In the genomic region with DNA sequence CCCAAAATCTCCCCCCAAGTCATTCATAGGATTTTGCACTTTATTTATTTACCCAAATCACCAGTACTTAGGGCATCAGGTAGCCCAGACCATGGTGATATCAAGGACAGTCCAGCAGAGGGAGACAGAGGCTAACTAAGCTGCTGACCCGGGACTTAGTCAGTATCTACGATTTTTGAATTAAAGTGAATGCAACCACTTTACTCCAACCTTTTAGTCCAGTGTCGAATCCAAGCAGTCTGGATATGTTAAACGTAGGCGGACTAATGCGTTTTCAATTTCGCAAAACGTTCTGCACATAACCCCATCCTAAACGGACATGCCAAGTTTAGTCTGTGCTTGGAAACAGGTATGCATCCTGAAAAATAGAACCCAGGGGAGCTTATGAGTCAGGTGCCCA, we compare ENCODE assay signal across 8 mouse cellular contexts. TPM values are rescaled to one million over a fixed set of nuclear protein-coding genes. Genes with fewer than 3 reads are reported as not detected.
DNase-seq lines count a peak whose midpoint lies in the region; ATAC-seq and TF ChIP-seq lines count a peak whose summit lies in the region.

No protein-coding gene starts in this region.

- 8% methylated on average over 9 of the region's 9 CpGs for WGBS in bone marrow, adult 2 months
- WGBS in embryonic facial prominence, embryonic 13.5 days, result 3% methylated on average over 9 of the region's 9 CpGs
- WGBS in heart, embryonic 12.5 days, result 5% methylated on average over 9 of the region's 9 CpGs
- 6% methylated on average over 9 of the region's 9 CpGs for WGBS in limb, embryonic 15.5 days
- WGBS in neural tube, embryonic 13.5 days, result 7% methylated on average over 9 of the region's 9 CpGs

- H3K36me3 ChIP-seq in embryonic facial prominence, embryonic 13.5 days, result no peaks in the 10 kb centered on the region
- no peaks in the 10 kb centered on the region for H3K36me3 ChIP-seq in heart, embryonic 12.5 days
- H3K36me3 ChIP-seq in limb, embryonic 15.5 days, result no peaks in the 10 kb centered on the region
- H3K36me3 ChIP-seq in neural tube, embryonic 13.5 days, result no peaks in the 10 kb centered on the region

- peak; percentile 36; the same call in 1 of the 2 replicates for TF ChIP-seq CTCF in bone marrow, adult 2 months (IDR thresholded peaks at IDR 0.05; ENCODE audit: control insufficient read depth, insufficient read depth, low read length)

- peak; percentile 77 for DNase-seq in ES-CJ7 (ENCODE audit: low read depth, low spot score)
- peak; percentile 68 for DNase-seq in kidney, adult 9 months
- no peak for DNase-seq in spleen, postnatal 14 days (ENCODE audit: low spot score in 2 of 2)

- no peak; the same call in 1 of the 2 replicates for ATAC-seq in embryonic facial prominence, embryonic 13.5 days (ENCODE audit: insufficient number of reproducible peaks, insufficient read depth, low FRiP score, low TSS enrichment, low read depth)
- ATAC-seq in heart, embryonic 12.5 days (ENCODE audit: insufficient number of reproducible peaks, low FRiP score), result no peak
- no peak for ATAC-seq in limb, embryonic 15.5 days (ENCODE audit: insufficient number of reproducible peaks, low FRiP score, low TSS enrichment, low read depth)
- no peak for ATAC-seq in neural tube, embryonic 13.5 days (ENCODE audit: low read depth)

- no peak overlapping the region for H3K27ac ChIP-seq in bone marrow, adult 2 months (ENCODE audit: control insufficient read depth, insufficient read depth, low read depth, low read length, poor library complexity)
- no peak overlapping the region for H3K27ac ChIP-seq in embryonic facial prominence, embryonic 13.5 days
- no peak overlapping the region for H3K27ac ChIP-seq in heart, embryonic 12.5 days (ENCODE audit: poor library complexity, severe bottlenecking)
- no peak overlapping the region for H3K27ac ChIP-seq in limb, embryonic 15.5 days
- H3K27ac ChIP-seq in neural tube, embryonic 13.5 days (replicated peaks), result no peak overlapping the region

- no peak overlapping the region for H3K4me3 ChIP-seq in bone marrow, adult 2 months (replicated peaks; ENCODE audit: control insufficient read depth, low read depth, low read length)
- peak overlapping the region; percentile 64 for H3K4me3 ChIP-seq in embryonic facial prominence, embryonic 13.5 days
- H3K4me3 ChIP-seq in heart, embryonic 12.5 days, result peak overlapping the region; percentile 65
- peak overlapping the region; percentile 67; the same call in 1 of the 2 replicates for H3K4me3 ChIP-seq in limb, embryonic 15.5 days
- peak overlapping the region; percentile 67 for H3K4me3 ChIP-seq in neural tube, embryonic 13.5 days

- peak overlapping the region; percentile 98; the same call in 1 of the 2 replicates for H3K4me2 ChIP-seq in embryonic facial prominence, embryonic 13.5 days
- H3K4me2 ChIP-seq in heart, embryonic 12.5 days, result peak overlapping the region; percentile 89
- H3K4me2 ChIP-seq in limb, embryonic 15.5 days, result peak overlapping the region; percentile 99
- H3K4me2 ChIP-seq in neural tube, embryonic 13.5 days, result peak overlapping the region; percentile 88

- peaks cover 47% of the 10 kb centered on the region for H3K27me3 ChIP-seq in embryonic facial prominence, embryonic 13.5 days
- H3K27me3 ChIP-seq in heart, embryonic 12.5 days (replicated peaks), result peaks cover 25% of the 10 kb centered on the region
- peaks cover 24% of the 10 kb centered on the region for H3K27me3 ChIP-seq in limb, embryonic 15.5 days
- peaks cover 33% of the 10 kb centered on the region for H3K27me3 ChIP-seq in neural tube, embryonic 13.5 days

- no peaks in the 10 kb centered on the region for H3K4me1 ChIP-seq in bone marrow, adult 2 months (ENCODE audit: control insufficient read depth, insufficient read depth, low read length)
- H3K4me1 ChIP-seq in embryonic facial prominence, embryonic 13.5 days, result peaks cover 13% of the 10 kb centered on the region
- peaks cover 15% of the 10 kb centered on the region for H3K4me1 ChIP-seq in heart, embryonic 12.5 days (replicated peaks)
- peaks cover 21% of the 10 kb centered on the region for H3K4me1 ChIP-seq in limb, embryonic 15.5 days
- peaks cover 19% of the 10 kb centered on the region for H3K4me1 ChIP-seq in neural tube, embryonic 13.5 days (replicated peaks)

- no peak overlapping the region for H3K9ac ChIP-seq in embryonic facial prominence, embryonic 13.5 days
- H3K9ac ChIP-seq in heart, embryonic 12.5 days, result no peak overlapping the region
- no peak overlapping the region for H3K9ac ChIP-seq in limb, embryonic 15.5 days
- H3K9ac ChIP-seq in neural tube, embryonic 13.5 days, result 0 out of 2 replicates have a peak overlapping the region, but pooled peaks have one; percentile 79

- TF ChIP-seq POLR2A in bone marrow, adult 2 months (IDR thresholded peaks at IDR 0.05; ENCODE audit: borderline replicate concordance, control insufficient read depth, low read depth, low read length), result no peak

- H3K9me3 ChIP-seq in embryonic facial prominence, embryonic 13.5 days, result no peaks in the 10 kb centered on the region
- 0 out of 2 replicates have a peak, but pooled peaks cover 6% of the 10 kb centered on the region for H3K9me3 ChIP-seq in heart, embryonic 12.5 days (replicated peaks)
- no peaks in the 10 kb centered on the region for H3K9me3 ChIP-seq in limb, embryonic 15.5 days
- H3K9me3 ChIP-seq in neural tube, embryonic 13.5 days, result no peaks in the 10 kb centered on the region

RNA-seq across cellular contexts. Expression of gene C2cd4b, which starts 0.6 kb away (rescaled TPM):
- polyA plus RNA-seq in bone marrow, adult 2 months (2011; ENCODE audit: insufficient read depth, insufficient read length, low replicate concordance, missing spikeins), result not detected in 2 replicates
- 0.15 and 0.19 TPM in 2 replicates for polyA plus RNA-seq in embryonic facial prominence, embryonic 13.5 days (2015; fragmentation: Nextera tagmentation; extraction: Ambion mirVana)
- polyA plus RNA-seq in heart, embryonic 12.5 days (2016; fragmentation: Nextera tagmentation; extraction: Ambion mirVana), result 2.7 and 3.8 TPM in 2 replicates
- polyA plus RNA-seq in limb, embryonic 15.5 days (2015; fragmentation: Nextera tagmentation; extraction: Ambion mirVana), result 0.24 and 0.96 TPM in 2 replicates
- 0.53 and 0.73 TPM in 2 replicates for polyA plus RNA-seq in neural tube, embryonic 13.5 days (2015; fragmentation: Nextera tagmentation; extraction: Ambion mirVana)

Comparison
In these comparisons a context has a peak if more than half of its experiments do, and no peak if none do; other contexts are left out.
1. DNase-seq: peak in ES-CJ7 (single experiment) and kidney, adult 9 months (single experiment); none in spleen, postnatal 14 days (0 of 2).
2. Peak in every context shown above with its lines, with median percentiles within 50 percentile points of each other: H3K4me2 ChIP-seq.